Mouse (Mus musculus) testis, postnatal 10 days (tissue): Measurements from ENCODE around the gene Sdr42e1.

Experiments used
- DNase-seq: peaks from one replicate; pipeline ENCODE4 v3.0.0; 2021; ENCODE audit warnings: low spot score

The Sdr42e1 gene

GRCm38 (mm10) chr8:117673430-117673830 is at the start of gene Sdr42e1:
Gene Sdr42e1 (minus strand): TSS chr8:117673689.
- DNase-seq = peak; percentile 50

DNA sequence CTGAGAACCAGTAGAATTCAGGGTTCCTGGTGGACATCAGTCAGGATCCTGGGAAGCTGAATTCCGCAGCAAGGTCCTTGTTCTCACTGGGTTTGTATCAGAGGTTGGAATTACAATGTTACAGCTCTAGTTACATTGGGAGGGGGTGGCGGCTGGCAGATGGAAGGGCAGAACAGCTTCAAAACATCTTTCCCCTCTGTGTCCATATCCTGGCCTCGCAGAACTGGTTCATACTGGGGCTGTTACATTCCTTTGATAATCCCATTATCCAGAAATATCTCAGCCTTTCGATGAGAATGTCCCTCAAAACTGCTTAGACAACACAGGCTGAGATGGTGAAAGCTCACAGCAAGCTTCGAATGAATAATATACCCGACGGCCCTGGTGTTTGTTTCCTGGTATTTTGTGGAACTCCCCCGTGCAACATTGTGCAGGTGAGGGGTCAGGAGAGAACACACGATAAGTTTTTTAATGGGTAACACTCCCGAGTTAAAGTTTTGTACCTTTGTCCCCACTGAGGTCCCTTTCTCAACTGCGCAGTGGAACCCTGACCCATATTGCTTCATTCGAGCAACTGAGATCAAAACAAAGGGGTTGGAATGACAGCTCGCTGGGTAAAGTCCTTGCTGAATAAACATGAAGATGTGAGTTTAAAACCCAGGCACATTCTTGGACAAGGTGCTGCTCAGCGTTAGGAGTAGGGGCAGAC is 44.8 kb upstream of the Sdr42e1 start:
- DNase-seq = peak; percentile 71

GRCm38 (mm10) chr8:117715896-117716295 is 42.4 kb upstream of the Sdr42e1 start:
- no peak for DNase-seq

DNA sequence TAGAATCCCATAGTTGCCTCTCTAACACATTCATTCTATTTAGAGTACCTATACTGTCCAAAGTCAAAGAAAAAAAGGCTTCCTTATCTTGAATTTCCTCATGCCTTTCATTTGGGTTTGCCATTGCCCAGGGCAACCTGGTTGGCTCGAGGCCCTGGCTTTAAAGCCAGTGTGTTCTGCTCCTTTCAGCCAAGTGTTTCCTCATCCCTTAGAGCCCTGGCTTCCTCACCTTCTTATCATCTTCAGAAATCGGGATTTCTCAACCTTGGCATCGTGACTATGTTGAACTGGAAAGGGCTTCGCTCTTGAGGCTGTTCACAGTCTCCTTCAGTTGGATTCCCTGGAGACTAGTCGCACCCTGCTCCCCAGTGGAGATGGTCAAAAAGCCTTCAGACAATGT is 41.1 kb upstream of the Sdr42e1 start:
- no peak for DNase-seq

DNA sequence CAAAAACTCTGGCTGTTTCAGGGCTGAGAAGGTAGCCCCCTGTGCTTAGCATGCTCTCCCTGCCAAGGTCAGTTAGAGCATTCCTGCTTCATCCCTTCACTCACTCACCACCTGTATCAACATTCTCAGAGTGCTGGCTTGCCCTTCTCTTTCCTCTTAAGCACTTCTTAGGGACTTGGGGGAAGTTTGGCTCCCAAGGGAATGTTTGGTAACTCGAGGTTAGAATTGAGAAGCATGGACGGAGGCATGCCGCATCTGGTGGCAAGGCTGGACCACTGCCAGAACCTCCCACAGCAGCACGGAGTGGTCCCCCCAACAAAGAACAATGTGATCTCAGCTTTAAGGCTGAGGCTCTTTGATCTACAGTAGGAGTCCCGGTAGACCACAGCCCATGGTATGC is 38.7 kb upstream of the Sdr42e1 start:
- DNase-seq = peak; percentile 53

DNA sequence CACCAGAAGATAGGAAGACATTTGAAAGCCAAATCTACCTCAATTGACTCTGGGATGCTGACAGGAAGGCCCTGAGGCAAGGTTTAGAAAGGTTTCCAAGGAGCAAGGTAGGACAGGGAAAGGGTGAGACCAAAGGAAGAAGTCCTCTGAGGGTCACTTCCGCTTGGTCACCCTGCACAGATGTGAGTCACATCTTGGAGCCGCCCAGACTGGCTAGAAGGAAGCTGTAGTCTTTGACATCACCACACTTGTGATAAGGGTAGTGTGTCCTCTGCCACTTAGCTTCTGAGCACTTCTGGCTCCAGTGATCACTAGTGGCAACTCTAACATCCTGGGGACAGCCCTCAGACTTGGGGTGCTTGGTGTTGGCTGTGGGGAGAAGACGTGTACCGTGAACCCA is 32.7 kb upstream of the Sdr42e1 start:
- no peak for DNase-seq

- DNase-seq = no peak
Measured at GRCm38 (mm10) chr8:117702701-117703100, 29.2 kb upstream of the Sdr42e1 start.

GRCm38 (mm10) chr8:117701859-117702258 is 28.4 kb upstream of the Sdr42e1 start, which contains the start of gene Hsd17b2:
Gene Hsd17b2 (plus strand): TSS chr8:117701904.
- DNase-seq = no peak

DNA sequence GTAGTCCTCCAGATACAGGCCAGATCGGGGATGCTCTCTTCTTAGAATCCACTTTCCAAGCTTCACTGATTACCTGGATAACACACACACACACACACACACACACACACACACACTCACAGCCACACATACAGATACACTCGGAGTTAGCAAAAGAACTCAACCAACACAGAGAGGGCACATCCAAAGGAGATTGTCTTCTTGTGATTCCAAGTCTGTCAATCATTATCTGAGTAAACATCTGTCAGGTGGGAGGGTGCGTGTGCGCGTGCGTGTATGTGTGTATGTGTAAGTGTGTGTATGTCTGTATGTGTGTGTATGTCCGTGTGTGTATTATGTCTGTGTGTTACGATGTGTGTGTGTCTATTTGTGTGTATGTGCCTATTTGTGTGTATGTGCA is 27.8 kb upstream of the Sdr42e1 start:
- no peak for DNase-seq

DNA sequence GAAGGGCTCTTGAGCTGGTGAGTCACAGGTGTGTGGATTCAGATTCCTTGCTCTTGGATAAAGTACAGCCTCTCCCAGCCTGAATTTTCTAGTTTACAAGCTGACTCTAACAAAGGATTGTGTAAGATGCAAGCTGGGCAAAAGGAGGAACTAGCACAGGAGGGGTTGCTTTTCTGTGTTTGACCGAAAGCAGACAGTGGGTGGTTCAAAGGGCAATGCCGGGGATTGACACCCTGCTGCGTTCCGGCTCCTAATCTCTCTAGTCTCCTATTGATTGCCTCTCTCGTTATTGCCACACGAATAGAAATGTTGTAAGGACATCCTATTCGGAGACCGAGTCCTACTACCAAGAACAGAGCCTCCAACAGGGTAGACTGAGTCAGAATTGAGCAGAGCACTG is 27.2 kb upstream of the Sdr42e1 start:
- DNase-seq = no peak

- peak; percentile 80 for DNase-seq
Measured at GRCm38 (mm10) chr8:117697248-117697647, 23.8 kb upstream of the Sdr42e1 start.

GRCm38 (mm10) chr8:117695636-117696035 is 22.1 kb upstream of the Sdr42e1 start:
- no peak for DNase-seq

DNA sequence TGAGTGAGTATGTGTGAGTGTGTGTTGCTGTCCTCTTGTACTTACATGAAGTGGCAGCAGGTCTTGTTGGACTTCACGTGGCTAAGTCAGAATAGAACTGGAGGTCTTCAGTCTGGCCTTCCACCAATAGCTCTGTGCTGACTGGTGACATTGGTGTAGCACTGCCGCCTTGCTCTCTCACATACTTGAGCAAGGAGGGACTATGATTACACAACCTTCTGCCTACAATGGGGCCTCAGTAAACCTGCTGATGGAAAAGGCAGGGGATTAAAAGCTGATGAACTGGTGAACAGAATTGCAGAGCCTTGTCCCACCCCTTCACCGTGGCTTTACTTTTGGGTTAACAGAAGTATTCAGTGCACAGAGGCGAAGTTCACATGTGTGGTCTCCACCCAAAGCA is 18.6 kb upstream of the Sdr42e1 start:
- DNase-seq = no peak

GRCm38 (mm10) chr8:117687890-117688289 is 14.4 kb upstream of the Sdr42e1 start:
- DNase-seq = no peak

DNA sequence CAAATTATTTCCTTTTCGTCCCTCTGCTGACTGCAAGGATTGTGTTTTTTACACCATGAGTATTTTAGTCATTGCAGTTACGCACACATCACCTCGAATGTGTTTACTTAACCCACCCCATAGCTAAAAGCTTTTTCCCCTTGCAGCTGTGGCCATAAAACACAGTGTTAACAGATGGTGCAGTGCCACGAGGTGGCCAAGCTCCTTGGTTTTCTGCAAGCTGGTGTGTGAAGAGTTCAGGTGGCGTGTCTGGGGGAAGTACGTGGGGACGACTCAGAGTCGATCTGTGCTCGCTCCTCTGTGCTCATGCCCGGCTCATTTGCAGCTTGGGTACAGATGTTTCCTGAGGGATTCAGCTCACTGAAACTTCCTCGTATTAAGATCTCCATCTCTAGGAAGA is 11.0 kb upstream of the Sdr42e1 start:
- no peak for DNase-seq

- DNase-seq = no peak
Measured at GRCm38 (mm10) chr8:117683925-117684472, 10.5 kb upstream of the Sdr42e1 start.

GRCm38 (mm10) chr8:117678650-117679049 is 5.2 kb upstream of the Sdr42e1 start:
- DNase-seq = no peak

DNA sequence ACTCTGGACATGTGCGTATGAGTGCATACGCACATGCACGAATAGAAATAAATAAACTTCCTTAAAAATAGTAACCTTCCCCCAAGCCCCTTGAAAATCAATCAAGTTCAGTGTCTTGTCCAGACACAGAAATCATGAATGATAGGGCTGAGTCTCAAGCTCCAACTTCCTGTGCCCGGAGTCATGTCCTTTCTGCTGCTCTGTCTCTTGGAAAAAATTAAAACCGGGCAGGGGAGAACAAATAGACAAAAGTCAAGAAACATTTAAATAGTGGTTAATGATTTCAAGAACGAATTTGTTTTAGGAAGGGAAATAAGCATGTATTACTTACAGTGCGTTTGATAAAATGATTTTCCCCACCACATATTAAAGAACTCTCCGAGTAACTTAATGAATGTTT is 3.5 kb upstream of the Sdr42e1 start:
- no peak for DNase-seq

- no peak for DNase-seq
Measured at GRCm38 (mm10) chr8:117676460-117676859, 3.0 kb upstream of the Sdr42e1 start.

DNA sequence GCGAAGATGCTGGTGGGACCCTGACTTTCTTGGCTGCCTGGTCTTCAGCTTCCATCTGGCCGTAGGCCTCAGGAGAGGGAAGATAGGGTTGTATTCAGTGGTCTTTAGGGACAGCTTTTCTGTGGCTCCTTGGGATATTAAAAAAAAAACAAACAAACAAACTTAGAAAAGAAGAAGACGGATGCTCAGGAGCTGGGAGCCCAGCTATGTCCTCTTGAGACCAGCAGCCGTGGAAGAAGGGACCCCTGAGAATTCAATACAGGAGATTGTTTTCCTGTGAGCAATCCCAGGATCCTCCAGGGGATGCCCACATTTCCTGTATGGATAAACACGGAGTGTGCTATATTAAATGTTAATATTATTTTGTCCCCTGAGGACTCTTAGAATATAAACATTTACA is 1.7 kb upstream of the Sdr42e1 start:
- no peak for DNase-seq

GRCm38 (mm10) chr8:117672558-117672957 is 931 bp downstream of the Sdr42e1 start:
- DNase-seq = no peak

- DNase-seq = no peak
Measured at GRCm38 (mm10) chr8:117670461-117670860, 3.0 kb downstream of the Sdr42e1 start.

DNA sequence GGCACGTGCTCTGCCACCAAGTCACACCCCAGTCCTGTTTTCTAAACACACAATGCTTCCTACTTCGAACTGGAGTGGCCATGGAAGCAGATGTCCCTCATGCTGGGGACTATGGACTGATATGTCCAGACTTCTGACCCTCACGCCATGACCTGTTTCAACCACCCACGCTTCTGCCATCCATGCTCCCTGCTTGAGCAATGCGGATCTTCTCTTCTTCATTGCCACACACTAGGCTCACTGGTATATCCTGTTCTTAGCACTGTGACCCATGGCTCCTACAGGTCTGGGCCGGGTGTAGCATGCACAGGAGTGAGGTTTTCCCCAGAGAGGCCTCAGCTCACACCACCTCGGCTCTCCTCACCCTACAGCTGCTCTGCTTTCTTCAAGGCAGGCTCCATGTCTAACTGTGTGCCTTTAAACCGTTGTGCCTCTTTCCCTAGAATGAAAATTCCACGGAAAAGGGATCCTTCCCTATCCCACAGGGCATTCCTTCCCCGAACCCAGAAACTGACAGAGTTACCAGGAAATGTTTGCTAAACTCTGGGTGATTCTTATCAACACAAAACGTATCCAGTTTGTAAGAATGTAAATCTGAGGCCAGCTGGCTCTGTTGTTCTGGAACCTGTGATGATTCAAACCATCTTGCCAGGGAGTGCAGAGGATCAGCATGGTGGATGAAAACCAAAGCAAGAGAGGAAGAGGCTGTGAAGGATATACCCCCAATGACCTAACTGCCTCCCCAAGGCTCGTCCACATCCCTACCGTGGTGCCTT is 6.0 kb downstream of the Sdr42e1 start:
- DNase-seq = no peak
